Mouse (Mus musculus): Measurements from ENCODE around the gene Coro2b. TPM values are rescaled to one million over a fixed set of nuclear protein-coding genes. Genes with fewer than 3 reads are reported as not detected.

The Coro2b gene
- polyA plus RNA-seq, 1 experiment from 2014 or later = 7.3 TPM

- Histone ChIP-seq H3K4me2 (no peak overlapping the region), H3K4me3 (no peak overlapping the region), H3K9me3 (no peaks in the 10 kb centered on the region), H3K27ac (replicated peaks) (no peak overlapping the region), H3K27me3 (replicated peaks) (0 out of 2 replicates have a peak, but pooled peaks cover 3% of the 10 kb centered on the region), H3K9ac (no peak overlapping the region), H3K36me3 (no peaks in the 10 kb centered on the region), H3K4me1 (peaks cover 69% of the 10 kb centered on the region)
- 44% methylated on average over 4 of the region's 4 CpGs for WGBS
- no peak for ATAC-seq (ENCODE audit: extremely low read depth, insufficient number of reproducible peaks, low FRiP score, low TSS enrichment)
Measured at GRCm38 (mm10) chr9:62524761-62525308, 12.0 kb downstream of the Coro2b start.

DNA sequence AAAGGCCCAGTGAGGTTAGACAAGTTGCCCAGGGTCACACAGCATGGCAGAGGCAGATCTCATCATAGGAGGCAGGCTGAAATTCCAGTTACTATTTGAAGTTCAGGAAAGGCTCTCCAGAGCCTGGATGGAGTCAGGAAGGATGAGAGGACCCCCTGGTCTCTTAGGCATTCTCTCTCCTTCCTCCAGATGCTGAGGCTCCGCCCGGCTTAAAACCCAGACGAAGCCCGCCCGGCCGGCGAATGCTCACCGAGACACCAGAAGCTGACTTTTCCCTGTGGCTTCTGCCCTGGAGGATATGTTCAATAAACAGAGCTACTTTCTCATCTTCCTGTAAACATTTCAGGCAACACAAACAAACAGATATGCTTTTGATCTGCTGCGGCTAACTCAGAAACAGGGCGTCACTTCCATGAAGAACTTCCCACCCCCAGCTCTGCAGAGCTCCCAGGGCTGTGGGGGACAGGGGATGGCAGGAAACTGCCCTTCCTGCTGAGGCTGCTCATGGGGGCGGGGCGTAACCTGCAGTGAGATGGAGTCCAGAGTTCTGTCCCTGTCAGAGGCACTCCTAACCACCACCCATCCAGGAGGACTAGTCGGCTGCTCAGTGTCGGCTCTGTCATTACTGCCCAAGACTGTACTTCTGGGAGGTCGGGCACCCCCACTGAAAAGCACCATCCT, 13.9 kb downstream of the Coro2b start:
- peak; percentile 37; the same call in 1 of the 2 replicates for ATAC-seq (ENCODE audit: extremely low read depth, insufficient number of reproducible peaks, low FRiP score, low TSS enrichment)
- H3K27ac ChIP-seq (replicated peaks) = peak overlapping the region; percentile 73
- H3K36me3 ChIP-seq = no peaks in the 10 kb centered on the region
- 0 out of 2 replicates have a peak, but pooled peaks cover 3% of the 10 kb centered on the region for H3K27me3 ChIP-seq (replicated peaks)
- H3K4me1 ChIP-seq = peaks cover 69% of the 10 kb centered on the region
- H3K9me3 ChIP-seq = no peaks in the 10 kb centered on the region
- 19% methylated on average over 15 of the region's 15 CpGs for WGBS
- no peak overlapping the region for H3K4me3 ChIP-seq
- H3K4me2 ChIP-seq = peak overlapping the region; percentile 18
- peak overlapping the region; percentile 45; the same call in 1 of the 2 replicates for H3K9ac ChIP-seq

GRCm38 (mm10) chr9:62522211-62522610, 14.6 kb downstream of the Coro2b start:
- Histone ChIP-seq H3K36me3 (no peaks in the 10 kb centered on the region), H3K4me1 (peaks cover 68% of the 10 kb centered on the region), H3K4me3 (no peak overlapping the region), H3K4me2 (peak overlapping the region; percentile 18), H3K27ac (replicated peaks) (peak overlapping the region; percentile 73), H3K9me3 (no peaks in the 10 kb centered on the region), H3K9ac (0 out of 2 replicates have a peak overlapping the region, but pooled peaks have one; percentile 45), H3K27me3 (replicated peaks) (0 out of 2 replicates have a peak, but pooled peaks cover 3% of the 10 kb centered on the region)
- WGBS = 57% methylated on average over 5 of the region's 5 CpGs
- ATAC-seq (ENCODE audit: extremely low read depth, insufficient number of reproducible peaks, low FRiP score, low TSS enrichment) = no peak

- H3K4me2 ChIP-seq = no peak overlapping the region
- 49% methylated on average over 9 of the region's 9 CpGs for WGBS
- H3K4me1 ChIP-seq = peaks cover 61% of the 10 kb centered on the region
- no peaks in the 10 kb centered on the region for H3K36me3 ChIP-seq
- H3K4me3 ChIP-seq = no peak overlapping the region
- 0 out of 2 replicates have a peak, but pooled peaks cover 3% of the 10 kb centered on the region for H3K27me3 ChIP-seq (replicated peaks)
- peak overlapping the region; percentile 73 for H3K27ac ChIP-seq (replicated peaks)
- peak overlapping the region; percentile 21; the same call in 1 of the 2 replicates for H3K9ac ChIP-seq
- ATAC-seq (ENCODE audit: extremely low read depth, insufficient number of reproducible peaks, low FRiP score, low TSS enrichment) = no peak
- H3K9me3 ChIP-seq = no peaks in the 10 kb centered on the region
Measured at GRCm38 (mm10) chr9:62521541-62521940, 15.3 kb downstream of the Coro2b start.

GRCm38 (mm10) chr9:62520933-62521332, 15.9 kb downstream of the Coro2b start:
- Histone ChIP-seq H3K4me3 (no peak overlapping the region), H3K36me3 (no peaks in the 10 kb centered on the region), H3K9ac (peak overlapping the region; percentile 21; the same call in 1 of the 2 replicates), H3K4me1 (peaks cover 55% of the 10 kb centered on the region), H3K27me3 (replicated peaks) (0 out of 2 replicates have a peak, but pooled peaks cover 3% of the 10 kb centered on the region), H3K9me3 (no peaks in the 10 kb centered on the region), H3K27ac (replicated peaks) (peak overlapping the region; percentile 73), H3K4me2 (0 out of 2 replicates have a peak overlapping the region, but pooled peaks have one; percentile 4)
- WGBS = 26% methylated on average over 9 of the region's 9 CpGs
- no peak for ATAC-seq (ENCODE audit: extremely low read depth, insufficient number of reproducible peaks, low FRiP score, low TSS enrichment)

DNA sequence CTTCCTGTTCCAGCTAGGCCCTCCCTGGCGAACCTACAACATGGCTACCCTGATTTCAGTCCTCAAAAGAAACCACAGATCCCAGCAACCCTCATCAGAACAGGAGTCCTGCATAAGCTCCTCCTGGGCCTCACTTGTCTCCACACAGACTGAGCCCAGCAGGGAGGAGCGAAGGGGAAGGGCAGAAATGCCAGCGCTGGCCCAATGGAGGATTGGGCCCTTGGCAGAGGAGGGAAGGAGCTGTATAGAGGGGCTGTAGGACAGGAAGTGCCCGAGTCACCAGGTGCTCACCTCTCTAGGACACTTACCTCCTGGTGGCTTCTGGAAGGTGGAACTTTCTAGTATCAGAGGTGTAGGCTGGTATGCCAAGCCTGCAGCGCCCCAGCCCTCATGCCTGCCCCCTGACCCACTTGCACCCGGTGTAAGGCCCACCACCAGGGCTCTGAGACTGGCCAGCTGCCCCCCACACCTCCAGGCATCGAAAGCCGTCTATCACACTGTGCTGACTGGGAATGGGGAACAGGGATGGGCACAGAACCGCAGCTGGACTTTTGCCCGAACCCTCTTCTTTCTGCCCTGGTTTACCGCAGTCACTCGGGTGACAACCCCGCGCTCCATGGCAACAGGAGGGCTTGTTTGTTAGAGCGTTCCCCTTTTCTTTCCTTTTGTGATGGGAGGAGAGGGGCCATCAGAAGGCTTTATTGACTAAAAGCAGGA, 16.9 kb downstream of the Coro2b start:
- Histone ChIP-seq H3K9ac (no peak overlapping the region), H3K27me3 (replicated peaks) (0 out of 2 replicates have a peak, but pooled peaks cover 3% of the 10 kb centered on the region), H3K4me1 (peaks cover 47% of the 10 kb centered on the region), H3K4me3 (no peak overlapping the region), H3K9me3 (no peaks in the 10 kb centered on the region), H3K27ac (replicated peaks) (no peak overlapping the region), H3K36me3 (no peaks in the 10 kb centered on the region), H3K4me2 (no peak overlapping the region)
- WGBS = 81% methylated on average over 15 of the region's 15 CpGs
- no peak for ATAC-seq (ENCODE audit: extremely low read depth, insufficient number of reproducible peaks, low FRiP score, low TSS enrichment)

GRCm38 (mm10) chr9:62519334-62519733, 17.5 kb downstream of the Coro2b start:
- peaks cover 45% of the 10 kb centered on the region for H3K4me1 ChIP-seq
- 0 out of 2 replicates have a peak, but pooled peaks cover 3% of the 10 kb centered on the region for H3K27me3 ChIP-seq (replicated peaks)
- no peak overlapping the region for H3K4me3 ChIP-seq
- no peak overlapping the region for H3K4me2 ChIP-seq
- no peak overlapping the region for H3K27ac ChIP-seq (replicated peaks)
- H3K9ac ChIP-seq = no peak overlapping the region
- 87% methylated on average over 10 of the region's 10 CpGs for WGBS
- H3K9me3 ChIP-seq = no peaks in the 10 kb centered on the region
- no peaks in the 10 kb centered on the region for H3K36me3 ChIP-seq
- no peak for ATAC-seq (ENCODE audit: extremely low read depth, insufficient number of reproducible peaks, low FRiP score, low TSS enrichment)

GRCm38 (mm10) chr9:62518572-62518971, 18.3 kb downstream of the Coro2b start:
- no peak overlapping the region for H3K27ac ChIP-seq (replicated peaks)
- peaks cover 46% of the 10 kb centered on the region for H3K4me1 ChIP-seq
- no peak for ATAC-seq (ENCODE audit: extremely low read depth, insufficient number of reproducible peaks, low FRiP score, low TSS enrichment)
- no peak overlapping the region for H3K9ac ChIP-seq
- H3K4me3 ChIP-seq = no peak overlapping the region
- H3K36me3 ChIP-seq = no peaks in the 10 kb centered on the region
- no peaks in the 10 kb centered on the region for H3K9me3 ChIP-seq
- 0 out of 2 replicates have a peak, but pooled peaks cover 1% of the 10 kb centered on the region for H3K27me3 ChIP-seq (replicated peaks)
- H3K4me2 ChIP-seq = no peak overlapping the region
- WGBS = 78% methylated on average over 4 of the region's 4 CpGs

DNA sequence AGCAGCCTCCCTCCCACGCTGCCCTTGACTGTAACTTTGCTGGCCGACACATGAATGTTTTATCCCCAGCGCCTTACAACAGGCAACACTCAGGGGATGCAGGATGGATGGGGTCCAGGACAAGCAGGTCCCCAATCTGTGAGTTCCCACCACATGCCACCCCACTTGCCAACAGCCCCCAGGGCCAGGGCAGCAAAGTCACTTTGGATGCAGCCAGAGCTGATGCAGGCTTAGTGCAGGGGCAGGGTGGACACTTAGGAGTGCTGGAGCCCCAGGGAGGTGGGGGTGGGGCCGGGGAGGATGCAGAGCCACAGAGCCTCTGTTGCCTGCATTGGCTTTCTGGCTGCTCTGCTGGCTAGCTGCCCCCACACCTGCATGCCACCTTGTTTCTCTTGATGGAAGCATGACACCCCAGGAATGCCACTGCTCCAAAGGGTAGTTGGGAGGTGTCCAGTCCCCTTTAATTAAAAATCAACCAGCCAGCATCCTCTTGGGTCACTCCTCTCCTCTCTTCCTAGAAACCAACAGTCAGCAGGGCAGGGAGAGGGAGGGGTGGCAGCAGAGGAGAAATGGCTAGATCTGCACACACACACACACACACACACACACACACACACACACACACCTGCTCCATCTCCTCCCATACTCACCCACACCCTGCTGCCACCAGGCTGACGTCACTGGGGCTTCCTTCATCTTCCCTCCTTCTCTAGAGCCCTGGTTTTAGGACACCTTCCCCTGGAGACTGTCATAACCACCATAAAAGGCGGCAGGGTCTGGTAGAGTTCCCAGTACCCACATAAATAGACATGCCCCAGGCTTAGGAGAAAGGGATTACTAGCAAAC, 19.5 kb downstream of the Coro2b start:
- Histone ChIP-seq H3K4me3 (no peak overlapping the region), H3K4me1 (peaks cover 42% of the 10 kb centered on the region), H3K4me2 (no peak overlapping the region), H3K27me3 (replicated peaks) (no peaks in the 10 kb centered on the region), H3K9me3 (no peaks in the 10 kb centered on the region), H3K9ac (no peak overlapping the region), H3K36me3 (no peaks in the 10 kb centered on the region), H3K27ac (replicated peaks) (no peak overlapping the region)
- no peak for ATAC-seq (ENCODE audit: extremely low read depth, insufficient number of reproducible peaks, low FRiP score, low TSS enrichment)
- 63% methylated on average over 6 of the region's 6 CpGs for WGBS

DNA sequence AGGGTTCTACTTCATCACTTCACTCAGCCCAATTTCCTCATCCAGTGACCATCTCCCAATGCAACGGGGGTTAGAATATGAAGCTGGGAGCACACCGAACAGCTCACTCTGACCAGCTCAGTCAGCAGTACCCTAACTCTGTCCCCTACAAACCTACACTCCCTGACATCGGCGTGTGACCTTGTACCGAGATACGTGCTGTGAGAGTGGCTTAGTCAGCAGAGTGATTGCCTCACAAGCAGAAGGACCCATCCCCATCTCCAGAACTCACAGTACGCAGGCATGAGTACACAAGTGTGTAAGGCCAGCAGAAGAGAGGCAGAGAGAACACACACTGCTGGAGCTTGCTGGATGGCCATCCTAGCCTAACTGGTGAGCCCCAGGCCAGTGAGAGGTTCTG, 21.7 kb downstream of the Coro2b start:
- H3K4me3 ChIP-seq = no peak overlapping the region
- H3K27ac ChIP-seq (replicated peaks) = no peak overlapping the region
- H3K4me1 ChIP-seq = peaks cover 34% of the 10 kb centered on the region
- H3K4me2 ChIP-seq = no peak overlapping the region
- no peaks in the 10 kb centered on the region for H3K27me3 ChIP-seq (replicated peaks)
- no peaks in the 10 kb centered on the region for H3K36me3 ChIP-seq
- WGBS = 81% methylated on average over 7 of the region's 7 CpGs
- no peaks in the 10 kb centered on the region for H3K9me3 ChIP-seq
- H3K9ac ChIP-seq = no peak overlapping the region
- no peak for ATAC-seq (ENCODE audit: extremely low read depth, insufficient number of reproducible peaks, low FRiP score, low TSS enrichment)
